Comparison of ENCODE assay signal across 21 mouse cellular contexts in genomic region chr3:157865848-157866247, GRCm38 (mm10). TPM values are rescaled to one million over a fixed set of nuclear protein-coding genes. Genes with fewer than 3 reads are reported as not detected.
"Had no signal": no experiment of that assay in that cellular context is flagged by ENCODE, and none has a peak within 500 bp of the region (broad histone marks: within the 10 kb centered on the region; RNA-seq: fewer than 3 reads in every experiment).

No protein-coding gene starts in this region.

- H3K4me1 ChIP-seq: lung, embryonic 15.5 days; megakaryocyte, embryonic 14.5 days; midbrain, embryonic 13.5 days; midbrain, embryonic 15.5 days; neural tube, embryonic 13.5 days; neural tube, embryonic 15.5 days; stomach, embryonic 15.5 days had no signal

- DNase-seq: lung, adult 2 months; lung, postnatal 14 days; lung, postnatal 36 days; right cerebral cortex, adult 18-20 months; right cerebral cortex, postnatal 25 days; right cerebral cortex, postnatal 4 days; thymus, adult 2 months; thymus, postnatal 25 days; thymus, postnatal 4 days had no signal

- H3K9ac ChIP-seq: lung, embryonic 15.5 days; midbrain, embryonic 13.5 days; midbrain, embryonic 15.5 days; neural tube, embryonic 13.5 days; neural tube, embryonic 15.5 days; stomach, embryonic 15.5 days had no signal

- ATAC-seq: lung, postnatal 0 days; midbrain, embryonic 13.5 days; midbrain, embryonic 15.5 days had no signal

- H3K27ac ChIP-seq: lung, embryonic 15.5 days; macrophage; midbrain, embryonic 13.5 days; midbrain, embryonic 15.5 days; neural tube, embryonic 13.5 days; neural tube, embryonic 15.5 days; stomach, embryonic 15.5 days; stomach, postnatal 0 days had no signal

- H3K4me2 ChIP-seq: lung, embryonic 15.5 days; midbrain, embryonic 11.5 days; midbrain, embryonic 13.5 days; midbrain, embryonic 15.5 days; neural tube, embryonic 13.5 days; neural tube, embryonic 15.5 days; stomach, embryonic 15.5 days had no signal

- H3K4me3 ChIP-seq: lung, embryonic 15.5 days; megakaryocyte, embryonic 14.5 days; midbrain, embryonic 13.5 days; midbrain, embryonic 15.5 days; neural tube, embryonic 13.5 days; neural tube, embryonic 15.5 days; stomach, embryonic 15.5 days had no signal

- H3K36me3 ChIP-seq: lung, embryonic 15.5 days; midbrain, embryonic 13.5 days; midbrain, embryonic 15.5 days; neural tube, embryonic 13.5 days; neural tube, embryonic 15.5 days; stomach, embryonic 15.5 days had no signal

- H3K9me3 ChIP-seq: lung, embryonic 15.5 days; megakaryocyte, embryonic 14.5 days; midbrain, embryonic 13.5 days; midbrain, embryonic 15.5 days; neural tube, embryonic 13.5 days; neural tube, embryonic 15.5 days; stomach, embryonic 15.5 days had no signal

- H3K27me3 ChIP-seq: lung, embryonic 15.5 days; midbrain, embryonic 13.5 days; midbrain, embryonic 15.5 days; neural tube, embryonic 13.5 days; neural tube, embryonic 15.5 days; stomach, embryonic 15.5 days had no signal

RNA-seq across cellular contexts. Expression of gene Cth, which starts 59.0 kb away (rescaled TPM):
- total RNA-seq: monocyte, adult 5-6 weeks had no signal
- polyA plus RNA-seq: macrophage had no signal
